ENCODE assay signal across 30 mouse cellular contexts in the genomic region with DNA sequence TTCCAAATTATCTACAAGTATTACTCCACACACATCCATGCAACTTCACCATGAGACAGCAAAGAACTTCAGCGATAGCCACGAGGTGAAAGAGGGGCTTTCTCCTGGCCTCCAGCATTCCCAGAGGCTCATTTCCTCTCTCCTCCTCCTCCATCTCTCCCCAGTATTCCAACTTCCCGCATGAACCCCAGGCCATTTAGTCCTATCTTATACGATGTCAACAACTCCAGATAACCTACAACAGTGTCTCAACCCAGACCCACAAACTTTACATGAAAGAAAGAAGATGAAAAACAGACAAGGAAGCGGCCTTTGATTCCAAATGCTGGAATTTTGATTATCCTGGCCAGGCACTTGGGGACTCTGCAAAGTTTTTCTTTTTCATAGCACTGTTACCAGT.
DNase-seq lines count a peak whose midpoint lies in the region; ATAC-seq and TF ChIP-seq lines count a peak whose summit lies in the region.
"Had no signal": no experiment of that assay in that cellular context is flagged by ENCODE, and none has a peak within 500 bp of the region (broad histone marks: within the 10 kb centered on the region; RNA-seq: fewer than 3 reads in every experiment).

No protein-coding gene starts in this region.

- no peak for TF ChIP-seq CTCF in heart, adult 2 months (IDR thresholded peaks at IDR 0.05)
- TF ChIP-seq CTCF in liver, adult 2 months (IDR thresholded peaks at IDR 0.05; ENCODE audit: low read depth, low read length) = no peak
- no peak for TF ChIP-seq CTCF in embryonic fibroblast, embryonic 13.5 days (IDR thresholded peaks at IDR 0.05; ENCODE audit: borderline replicate concordance, insufficient read depth, low read length)

- H3K27me3 ChIP-seq in heart, adult 2 months (ENCODE audit: control insufficient read depth, insufficient read depth, low read length) = no peaks in the 10 kb centered on the region
- peaks cover under 1% of the 10 kb centered on the region; the same call in 1 of the 2 replicates for H3K27me3 ChIP-seq in heart, embryonic 13.5 days (replicated peaks)
- 0 out of 2 replicates have a peak, but pooled peaks cover 3% of the 10 kb centered on the region for H3K27me3 ChIP-seq in heart, embryonic 10.5 days (ENCODE audit: insufficient read depth, poor library complexity, severe bottlenecking)
- H3K27me3 ChIP-seq in liver, adult 2 months (ENCODE audit: control insufficient read depth, insufficient read depth, low read length) = no peaks in the 10 kb centered on the region
- H3K27me3 ChIP-seq: CH12.LX; embryonic facial prominence, embryonic 13.5 days; forebrain, embryonic 13.5 days; heart, embryonic 15.5 days; hindbrain, embryonic 13.5 days; intestine, embryonic 15.5 days; Patski had no signal

- H3K27ac ChIP-seq in heart, adult 2 months = peak overlapping the region; percentile 52
- H3K27ac ChIP-seq in heart, embryonic 13.5 days (replicated peaks) = 0 out of 2 replicates have a peak overlapping the region, but pooled peaks have one; percentile 36
- H3K27ac ChIP-seq in heart, embryonic 10.5 days = no peak overlapping the region
- H3K27ac ChIP-seq in liver, adult 2 months (replicated peaks; ENCODE audit: insufficient read depth, low read depth, low read length) = peak overlapping the region; percentile 28; the same call in 1 of the 2 replicates
- peak overlapping the region; percentile 2; the same call in 1 of the 2 replicates for H3K27ac ChIP-seq in embryonic fibroblast, embryonic 13.5 days (ENCODE audit: insufficient read depth, low read length)
- H3K27ac ChIP-seq: embryonic facial prominence, embryonic 10.5 days; embryonic facial prominence, embryonic 13.5 days; forebrain, embryonic 10.5 days; forebrain, embryonic 13.5 days; heart, embryonic 15.5 days; hindbrain, embryonic 10.5 days; hindbrain, embryonic 13.5 days; intestine, embryonic 15.5 days had no signal

- no peak overlapping the region for H3K9ac ChIP-seq in heart, adult 2 months (ENCODE audit: low read depth, low read length)
- no peak overlapping the region for H3K9ac ChIP-seq in heart, embryonic 13.5 days
- H3K9ac ChIP-seq in liver, adult 2 months (ENCODE audit: low read depth, low read length) = no peak overlapping the region
- H3K9ac ChIP-seq: embryonic facial prominence, embryonic 13.5 days; forebrain, embryonic 13.5 days; heart, embryonic 15.5 days; hindbrain, embryonic 13.5 days; intestine, embryonic 15.5 days had no signal

- DNase-seq in heart, adult 2 months = no peak
- no peak for DNase-seq in heart, postnatal 4 days
- DNase-seq in heart, embryonic 10.5 days (ENCODE audit: low spot score) = no peak
- DNase-seq in liver, adult 2 months (ENCODE audit: extremely low read depth, low read depth, low spot score) = peak; percentile 26
- DNase-seq in liver = no peak
- DNase-seq: adrenal gland, postnatal 14 days; B cell, adult 2 months; cerebellum, adult 11-12 months; cerebellum, adult 8-10 months; cerebellum, postnatal 10 days; cerebellum, postnatal 36 days; embryo, embryonic 11 days; gastrocnemius, postnatal 14 days; kidney, adult 11 months; kidney, adult 8-10 months had no signal

- TF ChIP-seq EP300 in heart, adult 2 months (IDR thresholded peaks at IDR 0.05; ENCODE audit: insufficient read depth, low read depth, low read length) = no peak

- H3K36me3 ChIP-seq in heart, adult 2 months (ENCODE audit: control insufficient read depth, insufficient read depth, low read length) = no peaks in the 10 kb centered on the region
- H3K36me3 ChIP-seq in heart, embryonic 13.5 days = no peaks in the 10 kb centered on the region
- no peaks in the 10 kb centered on the region for H3K36me3 ChIP-seq in heart, embryonic 10.5 days
- H3K36me3 ChIP-seq in liver, adult 2 months (ENCODE audit: control insufficient read depth, insufficient read depth, low read length) = no peaks in the 10 kb centered on the region
- H3K36me3 ChIP-seq: embryonic facial prominence, embryonic 10.5 days; embryonic facial prominence, embryonic 13.5 days; forebrain, embryonic 10.5 days; G1E; heart, embryonic 15.5 days; hindbrain, embryonic 10.5 days; hindbrain, embryonic 13.5 days; intestine, embryonic 15.5 days had no signal

- H3K9me3 ChIP-seq in heart, embryonic 13.5 days = no peaks in the 10 kb centered on the region
- H3K9me3 ChIP-seq in heart, embryonic 10.5 days = no peaks in the 10 kb centered on the region
- H3K9me3 ChIP-seq: embryonic facial prominence, embryonic 10.5 days; embryonic facial prominence, embryonic 13.5 days; forebrain, embryonic 10.5 days; forebrain, embryonic 13.5 days; G1E; heart, embryonic 15.5 days; hindbrain, embryonic 10.5 days; hindbrain, embryonic 13.5 days; intestine, embryonic 15.5 days had no signal

- intact Hi-C loops in heart, adult 2 months (cut with DNase I) = no loop called here

- H3K79me2 ChIP-seq in heart, adult 2 months (replicated peaks; ENCODE audit: control insufficient read depth, insufficient read depth, low read length) = no peaks in the 10 kb centered on the region
- no peaks in the 10 kb centered on the region for H3K79me2 ChIP-seq in liver, adult 2 months (ENCODE audit: control insufficient read depth, insufficient read depth, low read length)

- WGBS in heart, adult 2 months = 25% methylated on average over 5 of the region's 5 CpGs
- WGBS in heart, embryonic 13.5 days = 15% methylated on average over 5 of the region's 5 CpGs
- WGBS in heart, embryonic 10.5 days = 18% methylated on average over 5 of the region's 5 CpGs
- WGBS in liver, adult 2 months = 63% methylated on average over 5 of the region's 5 CpGs

- no peak overlapping the region for H3K4me3 ChIP-seq in heart, adult 2 months
- no peak overlapping the region for H3K4me3 ChIP-seq in heart, embryonic 13.5 days
- no peak overlapping the region for H3K4me3 ChIP-seq in heart, embryonic 10.5 days
- H3K4me3 ChIP-seq in liver, adult 2 months (ENCODE audit: insufficient read depth, low read depth, low read length) = no peak overlapping the region
- H3K4me3 ChIP-seq in embryonic fibroblast, embryonic 13.5 days (ENCODE audit: insufficient read depth, low read length) = no peak overlapping the region
- H3K4me3 ChIP-seq: embryonic facial prominence, embryonic 10.5 days; embryonic facial prominence, embryonic 13.5 days; forebrain, embryonic 10.5 days; forebrain, embryonic 13.5 days; heart, embryonic 15.5 days; hindbrain, embryonic 10.5 days; hindbrain, embryonic 13.5 days; intestine, embryonic 15.5 days had no signal

- H3K4me1 ChIP-seq in heart, adult 2 months (ENCODE audit: control insufficient read depth, insufficient read depth, low read length) = peaks cover 4% of the 10 kb centered on the region
- peaks cover 44% of the 10 kb centered on the region for H3K4me1 ChIP-seq in heart, embryonic 13.5 days
- peaks cover 46% of the 10 kb centered on the region for H3K4me1 ChIP-seq in heart, embryonic 10.5 days
- peaks cover 2% of the 10 kb centered on the region; the same call in 1 of the 2 replicates for H3K4me1 ChIP-seq in liver, adult 2 months (ENCODE audit: control insufficient read depth, insufficient read depth, low read length)
- peaks cover 9% of the 10 kb centered on the region for H3K4me1 ChIP-seq in embryonic fibroblast, embryonic 13.5 days (ENCODE audit: control insufficient read depth, insufficient read depth, low read length)
- H3K4me1 ChIP-seq: forebrain, embryonic 10.5 days; forebrain, embryonic 13.5 days; hindbrain, embryonic 13.5 days; intestine, embryonic 15.5 days had no signal

- peak overlapping the region; percentile 14 for H3K4me2 ChIP-seq in heart, embryonic 13.5 days
- H3K4me2 ChIP-seq: embryonic facial prominence, embryonic 13.5 days; forebrain, embryonic 13.5 days; hindbrain, embryonic 13.5 days; intestine, embryonic 15.5 days had no signal

- ATAC-seq in heart, embryonic 13.5 days (ENCODE audit: extremely low read depth, insufficient number of reproducible peaks, low FRiP score, low TSS enrichment) = no peak
- ATAC-seq: forebrain, embryonic 13.5 days; forebrain, embryonic 16.5 days; hindbrain, embryonic 16.5 days; intestine, embryonic 15.5 days had no signal

- no peak for TF ChIP-seq POLR2A in heart, adult 2 months (IDR thresholded peaks at IDR 0.05; ENCODE audit: insufficient read depth, low read depth, low read length)
- TF ChIP-seq POLR2A in liver, adult 2 months (IDR thresholded peaks at IDR 0.05; ENCODE audit: extremely low read depth, insufficient read depth, low read length) = no peak
- TF ChIP-seq POLR2A in embryonic fibroblast, embryonic 13.5 days (IDR thresholded peaks at IDR 0.05; ENCODE audit: low read depth, low read length) = no peak
